21 mouse cellular contexts compared by ENCODE assay signal in genomic region chr11:67172439-67172838, GRCm38 (mm10). TPM values are rescaled to one million over a fixed set of nuclear protein-coding genes. Genes with fewer than 3 reads are reported as not detected.
"Had no signal": no experiment of that assay in that cellular context is flagged by ENCODE, and none has a peak within 500 bp of the region (broad histone marks: within the 10 kb centered on the region; RNA-seq: fewer than 3 reads in every experiment).

No protein-coding gene starts in this region.

- H3K4me2 ChIP-seq: neural tube, embryonic 15.5 days; stomach, embryonic 15.5 days had no signal

- H3K27me3 ChIP-seq: neural tube, embryonic 15.5 days; stomach, embryonic 15.5 days had no signal

- DNase-seq: retina, postnatal 1 day; right cerebral cortex, adult 18-20 months; right cerebral cortex, postnatal 14 days; right cerebral cortex, postnatal 25 days; right cerebral cortex, postnatal 4 days; spleen, adult 18-20 months; thymus, adult 18-20 months; thymus, adult 2 months; thymus, postnatal 14 days; thymus, postnatal 25 days; thymus, postnatal 36 days; thymus, postnatal 4 days had no signal

- H3K4me1 ChIP-seq: neural tube, embryonic 15.5 days; stomach, embryonic 15.5 days had no signal

- H3K9me3 ChIP-seq: neural tube, embryonic 15.5 days; stomach, embryonic 15.5 days had no signal

- H3K4me3 ChIP-seq: neural tube, embryonic 15.5 days; stomach, embryonic 15.5 days had no signal

- H3K36me3 ChIP-seq: neural tube, embryonic 15.5 days; stomach, embryonic 15.5 days had no signal

- H3K9ac ChIP-seq: neural tube, embryonic 15.5 days; stomach, embryonic 15.5 days had no signal

- H3K27ac ChIP-seq: neural tube, embryonic 15.5 days; stomach, embryonic 15.5 days; stomach, postnatal 0 days had no signal

RNA-seq across cellular contexts. Expression of gene Myh2, which starts 1.6 kb away (rescaled TPM):
- total RNA-seq: neutrophil, adult 5-6 weeks had no signal
- polyA plus RNA-seq: small intestine, adult 2 months; spleen, adult 2 months; stomach, embryonic 14.5 days; stomach, embryonic 15.5 days; testis, adult 2 months; thymus, postnatal 0 days had no signal

RNA-seq across cellular contexts. Expression of gene Myh1, which starts 27.4 kb away (rescaled TPM):
- total RNA-seq: neutrophil, adult 5-6 weeks had no signal
- polyA plus RNA-seq: small intestine, adult 2 months had no signal
